Mouse (Mus musculus) 3134 (cell line): Measurements from ENCODE around the gene Casp1.
A peak's percentile ranks its signal among the peaks of the same experiment; 100 is the strongest.

Experiments used
- DNase-seq: peaks from one replicate; pipeline ENCODE4 v3.0.0-alpha.2; 2011; ENCODE audit warnings: low spot score; ENCODE audit not compliant: insufficient read length; ENCODE audit errors: extremely low read depth

Gene Casp1

DNA sequence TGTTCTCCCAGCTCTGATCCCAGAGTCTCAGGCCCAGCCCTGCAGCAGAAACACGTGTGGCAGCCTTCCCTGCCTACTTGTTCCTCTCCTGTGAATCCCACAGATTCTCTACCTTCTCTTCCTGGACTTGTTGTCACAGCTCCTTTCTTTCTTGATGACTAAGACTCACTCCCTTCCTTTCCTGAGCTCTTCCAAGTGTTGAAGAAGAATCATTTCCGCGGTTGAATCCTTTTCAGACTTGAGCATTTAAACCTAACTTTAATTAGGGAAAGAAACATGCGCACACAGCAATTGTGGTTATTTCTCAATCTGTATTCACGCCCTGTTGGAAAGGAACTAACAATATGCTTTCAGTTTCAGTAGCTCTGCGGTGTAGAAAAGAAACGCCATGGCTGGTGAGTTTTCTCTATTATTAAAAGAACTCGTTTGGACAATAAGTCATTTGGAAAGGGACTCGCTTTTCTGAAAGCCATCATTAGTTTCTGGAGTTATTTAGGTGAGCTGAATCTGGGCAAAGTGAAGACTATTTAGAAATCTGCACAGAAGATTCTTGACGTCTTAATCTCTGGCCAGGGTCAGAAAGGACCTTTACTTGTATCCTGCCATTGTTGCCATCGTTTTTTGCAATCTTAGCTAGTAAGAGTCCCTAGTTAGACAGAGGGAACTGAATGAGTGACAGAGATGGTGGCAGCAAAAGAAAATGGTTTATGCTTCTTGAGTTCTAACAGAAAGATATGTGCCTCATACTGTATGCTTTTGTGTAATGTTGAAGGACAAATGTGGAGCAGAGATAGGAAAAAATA is at the start of gene Casp1:
Gene Casp1 (plus strand): TSS at position 189 of the 803 bp plus-strand sequence.
- DNase-seq = peak; percentile 46

GRCm38 (mm10) chr9:5263951-5264475 is 34.3 kb upstream of the Casp1 start:
- DNase-seq = no peak

- DNase-seq = no peak
Observed at GRCm38 (mm10) chr9:5270274-5270673, 28.0 kb upstream of the Casp1 start.

DNA sequence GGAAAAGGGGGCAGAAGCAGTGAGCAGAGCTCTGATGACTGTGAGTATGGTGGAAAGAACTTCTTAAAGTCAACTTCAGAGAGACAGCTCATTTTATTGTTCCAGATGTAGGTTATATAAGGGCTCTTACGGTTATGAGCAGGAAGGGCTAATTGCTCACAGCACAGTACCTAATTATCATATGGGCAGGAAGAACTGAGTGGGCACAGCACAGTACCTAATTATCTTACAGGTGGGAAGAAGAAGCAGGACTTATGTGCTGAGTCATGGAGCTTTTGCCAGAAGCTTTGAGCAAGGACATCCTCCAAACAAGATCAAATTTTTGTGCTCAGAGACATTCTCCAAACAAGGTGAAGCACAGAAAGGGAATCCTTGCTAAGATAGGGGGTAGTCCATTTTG is 27.4 kb upstream of the Casp1 start:
- DNase-seq = no peak

- no peak for DNase-seq
Observed at GRCm38 (mm10) chr9:5271334-5271845, 26.9 kb upstream of the Casp1 start.

GRCm38 (mm10) chr9:5286071-5286470 is 12.2 kb upstream of the Casp1 start:
- DNase-seq = no peak

GRCm38 (mm10) chr9:5286597-5286996 is 11.7 kb upstream of the Casp1 start:
- DNase-seq = no peak

DNA sequence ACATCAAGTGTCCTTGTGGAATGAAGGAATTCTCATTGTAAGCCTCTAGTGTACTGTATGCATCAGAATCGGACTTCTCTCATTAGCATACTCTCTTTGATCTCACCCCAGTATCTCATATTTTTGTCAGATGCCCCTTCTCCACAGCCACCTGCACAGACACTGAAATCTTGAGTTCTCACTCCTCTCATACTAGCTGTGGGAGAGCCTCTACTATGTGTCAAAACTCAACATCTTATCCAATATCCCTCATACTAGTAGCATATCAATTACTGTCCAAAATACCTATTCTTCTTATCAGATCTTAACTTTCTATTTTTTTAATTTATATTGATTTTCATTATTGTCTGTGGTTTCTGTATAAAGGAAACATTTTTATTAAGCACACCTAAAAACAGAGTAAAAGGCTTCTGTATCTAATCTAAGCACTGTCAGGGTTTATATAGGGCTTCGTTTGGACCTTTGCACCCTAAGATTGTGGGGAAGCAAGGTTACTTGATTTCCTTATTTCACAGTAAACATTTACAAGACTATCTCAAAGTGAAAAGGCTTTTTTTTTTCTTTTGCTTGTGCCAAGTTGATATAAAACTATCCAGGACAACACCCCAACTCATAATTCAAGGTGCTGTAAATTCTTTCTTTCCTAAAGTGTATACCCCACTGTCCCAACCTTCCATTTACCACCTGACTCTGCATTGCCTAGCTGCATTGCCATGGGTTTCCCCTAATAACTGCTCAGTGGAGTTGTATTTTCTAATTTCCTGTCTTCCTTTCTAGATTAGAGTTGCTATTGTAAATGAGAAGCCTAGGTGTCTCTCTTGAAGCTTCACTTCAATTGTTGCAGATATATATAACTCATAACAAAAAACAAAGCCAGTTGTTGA is 1.7 kb upstream of the Casp1 start:
- DNase-seq = no peak

DNA sequence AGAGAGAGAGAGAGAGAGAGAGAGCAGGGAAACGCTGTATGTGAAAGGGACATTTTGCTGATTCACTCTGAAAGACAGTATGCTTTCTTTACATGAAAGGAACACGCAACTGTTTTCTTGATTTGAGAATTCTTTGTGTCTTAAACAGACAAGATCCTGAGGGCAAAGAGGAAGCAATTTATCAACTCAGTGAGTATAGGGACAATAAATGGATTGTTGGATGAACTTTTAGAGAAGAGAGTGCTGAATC is 740 bp downstream of the Casp1 start:
- peak; percentile 11 for DNase-seq

DNA sequence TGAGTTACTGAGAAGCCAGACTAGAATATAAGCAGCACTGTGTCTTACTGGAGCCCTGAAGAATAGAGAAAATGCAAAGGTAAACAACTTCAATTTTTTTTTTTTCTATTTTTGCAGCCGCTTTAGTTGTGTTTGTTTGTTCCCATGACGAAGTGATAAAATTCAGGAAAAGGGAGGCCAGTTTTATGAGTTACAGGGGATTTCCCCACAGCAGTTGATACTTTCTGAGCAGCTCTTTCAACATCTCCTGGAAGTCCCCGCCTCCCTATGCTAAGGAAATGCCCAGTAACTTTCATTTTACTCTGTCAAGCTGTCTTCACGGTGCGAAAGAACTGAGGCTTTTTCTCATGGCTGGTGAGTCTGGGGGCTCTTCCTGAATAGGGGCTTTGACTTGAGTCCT is 10.2 kb downstream of the Casp1 start, which contains the start of gene Casp4:
Gene Casp4 (plus strand): TSS at position 268 of the 400 bp plus-strand sequence.
- DNase-seq = peak; percentile 50

DNA sequence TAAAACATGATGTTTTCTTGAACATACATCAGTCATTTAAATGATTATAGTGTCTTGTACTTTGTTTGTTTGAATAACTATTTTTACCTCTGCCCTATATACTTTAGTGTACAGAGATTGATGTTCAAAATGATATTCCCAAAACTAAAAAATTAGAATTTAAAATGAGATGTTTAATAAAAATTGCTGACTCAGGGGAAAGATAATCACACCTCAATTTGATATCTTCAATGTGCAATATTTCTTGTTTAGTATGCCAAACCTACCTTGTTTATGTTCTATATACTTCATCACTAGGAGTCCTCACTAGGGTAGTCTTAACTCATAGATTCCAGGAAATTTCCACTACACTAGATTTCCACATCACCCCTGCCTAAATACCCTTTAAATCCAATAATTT is 11.8 kb downstream of the Casp1 start:
- DNase-seq = no peak

- peak; percentile 3 for DNase-seq
Observed at GRCm38 (mm10) chr9:5311435-5311834, 13.1 kb downstream of the Casp1 start.

- DNase-seq = no peak
Observed at GRCm38 (mm10) chr9:5328204-5328603, 29.9 kb downstream of the Casp1 start.

DNA sequence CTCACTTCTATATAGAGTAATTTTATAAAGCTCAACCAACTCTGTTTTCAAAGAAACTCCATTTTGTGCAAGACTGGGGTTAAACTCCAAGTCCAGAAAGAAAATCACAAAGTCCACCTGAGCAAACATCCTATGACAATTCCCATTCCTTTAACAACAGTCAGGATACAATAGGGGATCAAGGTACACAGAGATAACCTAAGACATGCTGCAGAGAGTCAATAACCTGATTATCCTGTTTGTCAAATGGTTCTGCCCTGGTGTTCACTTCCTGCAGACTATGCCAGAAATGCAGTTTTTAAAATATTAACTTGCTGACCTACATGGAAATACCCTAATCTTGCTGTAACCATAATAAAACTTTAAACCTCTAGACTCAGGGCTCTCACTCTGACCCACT is 34.1 kb downstream of the Casp1 start:
- DNase-seq = no peak

DNA sequence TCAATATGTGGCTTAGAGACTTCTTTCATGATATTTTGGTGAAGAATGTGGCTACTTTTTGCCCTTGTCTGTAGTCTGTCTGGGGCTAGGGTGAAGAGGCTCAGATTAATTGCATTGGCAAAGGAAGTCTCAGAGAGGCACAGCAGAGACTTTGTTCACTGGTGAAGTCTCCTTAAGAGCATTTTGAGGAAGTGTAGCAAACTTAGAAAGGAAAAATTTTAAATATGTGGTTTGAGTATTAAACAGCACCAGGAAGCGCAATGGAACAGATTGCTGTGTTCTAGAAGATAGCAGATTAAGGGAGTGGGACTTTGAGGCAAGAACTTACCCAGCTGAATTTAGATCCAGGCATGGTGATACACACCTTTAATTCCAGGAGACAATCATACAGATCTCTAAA is 35.1 kb downstream of the Casp1 start:
- no peak for DNase-seq

GRCm38 (mm10) chr9:5343092-5343491 is 44.8 kb downstream of the Casp1 start:
- no peak for DNase-seq

DNA sequence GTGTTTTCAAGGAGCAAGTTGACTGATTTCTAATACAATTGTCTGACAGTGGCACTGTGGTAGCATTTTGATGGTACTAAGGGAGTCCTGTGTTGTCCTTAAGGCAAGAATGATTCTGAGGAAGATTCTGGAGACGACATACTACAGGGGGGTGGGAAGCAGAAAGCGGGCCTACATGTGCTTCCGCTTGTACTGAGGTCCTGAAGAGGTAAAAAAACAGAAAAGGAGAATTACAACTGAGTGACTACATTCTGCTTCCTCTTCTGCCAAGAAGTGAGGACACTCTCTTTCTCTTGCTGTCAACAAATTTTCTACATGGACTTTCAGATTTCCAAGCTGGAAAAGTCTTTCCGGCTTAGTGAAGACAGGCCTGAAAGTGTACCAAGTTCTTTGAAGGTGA is 45.8 kb downstream of the Casp1 start:
- DNase-seq = no peak

DNA sequence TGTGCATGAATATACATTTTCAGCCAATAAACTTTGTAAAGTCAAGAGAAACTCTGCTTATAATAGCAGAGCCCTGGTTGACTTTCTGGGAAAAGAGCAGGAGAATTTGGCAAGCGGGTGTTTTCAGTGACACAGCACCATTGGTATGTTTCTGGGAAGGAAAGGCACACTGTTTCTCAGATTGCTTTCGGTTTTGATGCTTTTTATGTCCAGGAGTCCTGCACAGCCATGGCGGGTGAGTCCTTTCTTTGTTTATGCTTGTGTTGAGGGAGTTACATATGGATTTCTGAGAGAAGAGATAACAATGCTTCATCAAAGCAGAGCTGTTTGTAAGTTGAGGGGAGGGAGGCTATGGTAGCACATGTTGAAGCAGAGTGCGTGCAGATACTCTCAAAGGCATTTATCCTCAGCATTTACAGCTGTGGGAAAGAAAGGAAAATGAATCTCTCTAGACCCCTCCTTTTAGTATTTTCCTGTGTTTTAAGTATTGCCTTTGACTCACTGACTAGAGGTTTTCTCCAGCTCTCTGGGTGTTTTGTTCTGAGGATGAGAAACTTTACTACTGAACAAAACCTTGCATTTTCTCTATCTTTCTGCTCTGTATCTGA is 47.1 kb downstream of the Casp1 start, which contains the start of gene Casp12:
Gene Casp12 (plus strand): TSS at position 140 of the 608 bp plus-strand sequence.
- peak; percentile 43 for DNase-seq

- no peak for DNase-seq
Observed at GRCm38 (mm10) chr9:5347381-5347780, 49.1 kb downstream of the Casp1 start.

- DNase-seq = no peak
Observed at GRCm38 (mm10) chr9:5353673-5354072, 55.4 kb downstream of the Casp1 start.

- no peak for DNase-seq
Observed at GRCm38 (mm10) chr9:5356801-5357200, 58.5 kb downstream of the Casp1 start.
